Mouse (Mus musculus): ENCODE results near the gene Rbm46. TPM values are rescaled to one million over a fixed set of nuclear protein-coding genes. Genes with fewer than 3 reads are reported as not detected.

Gene Rbm46
- not detected in 2 replicates for polyA plus RNA-seq (2012; ENCODE audit: insufficient read depth, insufficient read length, low replicate concordance, missing spikeins)

GRCm38 (mm10) chr3:82876372-82876739 lies at the start of gene Rbm46:
TSS of gene Rbm46 (minus strand) at chr3:82876483.
- Histone ChIP-seq H3K27ac (ENCODE audit: insufficient read depth, low read depth, low read length) (no peak within 1 kb of the TSS), H3K4me3 (ENCODE audit: insufficient read depth, low read depth, low read length) (peak within 1 kb of the TSS; percentile 24), H3K4me1 (ENCODE audit: control insufficient read depth, insufficient read depth, low read length) (peaks cover 8% of the 10 kb centered on the region; the same call in 1 of the 2 replicates)
- 27% methylated on average over 36 of the region's 36 CpGs for WGBS
- TF ChIP-seq CTCF (IDR thresholded peaks at IDR 0.05; ENCODE audit: insufficient read depth, low read depth, low read length): no peak
- no peak for TF ChIP-seq POLR2A (IDR thresholded peaks at IDR 0.05; ENCODE audit: insufficient read depth, low read depth, low read length)

- Histone ChIP-seq H3K27ac (ENCODE audit: insufficient read depth, low read depth, low read length) (no peak overlapping the region), H3K4me1 (ENCODE audit: control insufficient read depth, insufficient read depth, low read length) (no peaks in the 10 kb centered on the region), H3K4me3 (ENCODE audit: insufficient read depth, low read depth, low read length) (no peak overlapping the region)
- TF ChIP-seq POLR2A (IDR thresholded peaks at IDR 0.05; ENCODE audit: insufficient read depth, low read depth, low read length) (no peak), CTCF (IDR thresholded peaks at IDR 0.05; ENCODE audit: insufficient read depth, low read depth, low read length) (no peak)
- 58% methylated on average over 1 of the region's 1 CpGs for whole genome bisulfite sequencing
Measured at GRCm38 (mm10) chr3:82915632-82916031, 39.3 kb upstream of the Rbm46 start.

GRCm38 (mm10) chr3:82908671-82909070 lies 32.4 kb upstream of the Rbm46 start:
- no peak overlapping the region for H3K4me3 ChIP-seq (ENCODE audit: insufficient read depth, low read depth, low read length)
- 91% methylated on average over 2 of the region's 2 CpGs for WGBS
- peaks cover 10% of the 10 kb centered on the region for H3K4me1 ChIP-seq (ENCODE audit: control insufficient read depth, insufficient read depth, low read length)
- no peak for TF ChIP-seq CTCF (IDR thresholded peaks at IDR 0.05; ENCODE audit: insufficient read depth, low read depth, low read length)
- TF ChIP-seq POLR2A (IDR thresholded peaks at IDR 0.05; ENCODE audit: insufficient read depth, low read depth, low read length): no peak
- no peak overlapping the region for H3K27ac ChIP-seq (ENCODE audit: insufficient read depth, low read depth, low read length)

GRCm38 (mm10) chr3:82904211-82904908 lies 28.1 kb upstream of the Rbm46 start:
- H3K4me1 ChIP-seq (ENCODE audit: control insufficient read depth, insufficient read depth, low read length): peaks cover 15% of the 10 kb centered on the region
- peak overlapping the region; percentile 42 for H3K4me3 ChIP-seq (ENCODE audit: insufficient read depth, low read depth, low read length)
- no peak for TF ChIP-seq POLR2A (IDR thresholded peaks at IDR 0.05; ENCODE audit: insufficient read depth, low read depth, low read length)
- no peak for TF ChIP-seq CTCF (IDR thresholded peaks at IDR 0.05; ENCODE audit: insufficient read depth, low read depth, low read length)
- H3K27ac ChIP-seq (ENCODE audit: insufficient read depth, low read depth, low read length): no peak overlapping the region
- WGBS: 3% methylated on average over 31 of the region's 31 CpGs

- peaks cover 15% of the 10 kb centered on the region for H3K4me1 ChIP-seq (ENCODE audit: control insufficient read depth, insufficient read depth, low read length)
- H3K27ac ChIP-seq (ENCODE audit: insufficient read depth, low read depth, low read length): no peak within 1 kb of the TSS
- H3K4me3 ChIP-seq (ENCODE audit: insufficient read depth, low read depth, low read length): peak within 1 kb of the TSS; percentile 42
- WGBS: 1% methylated on average over 35 of the region's 35 CpGs
- TF ChIP-seq CTCF (IDR thresholded peaks at IDR 0.05; ENCODE audit: insufficient read depth, low read depth, low read length) (no peak), POLR2A (IDR thresholded peaks at IDR 0.05; ENCODE audit: insufficient read depth, low read depth, low read length) (no peak)
Measured at GRCm38 (mm10) chr3:82903613-82904205, 27.4 kb upstream of the Rbm46 start, which contains the start of gene Lrat. TSS of gene Lrat (minus strand) at chr3:82903973.

- H3K4me1 ChIP-seq (ENCODE audit: control insufficient read depth, insufficient read depth, low read length): peaks cover 15% of the 10 kb centered on the region
- TF ChIP-seq POLR2A (IDR thresholded peaks at IDR 0.05; ENCODE audit: insufficient read depth, low read depth, low read length) (no peak), CTCF (IDR thresholded peaks at IDR 0.05; ENCODE audit: insufficient read depth, low read depth, low read length) (no peak)
- WGBS: 28% methylated on average over 20 of the region's 20 CpGs
- H3K4me3 ChIP-seq (ENCODE audit: insufficient read depth, low read depth, low read length): no peak overlapping the region
- H3K27ac ChIP-seq (ENCODE audit: insufficient read depth, low read depth, low read length): no peak overlapping the region
Measured at GRCm38 (mm10) chr3:82902757-82903612, 26.7 kb upstream of the Rbm46 start.

GRCm38 (mm10) chr3:82888842-82889241 lies 12.6 kb upstream of the Rbm46 start:
- no peak for TF ChIP-seq POLR2A (IDR thresholded peaks at IDR 0.05; ENCODE audit: insufficient read depth, low read depth, low read length)
- TF ChIP-seq CTCF (IDR thresholded peaks at IDR 0.05; ENCODE audit: insufficient read depth, low read depth, low read length): no peak

GRCm38 (mm10) chr3:82877258-82877657 lies 975 bp upstream of the Rbm46 start:
- WGBS: 2% methylated on average over 4 of the region's 4 CpGs

More at GRCm38 (mm10) chr3:82888842-82889241, 12.6 kb upstream of the Rbm46 start:
- Histone ChIP-seq H3K27ac (ENCODE audit: insufficient read depth, low read depth, low read length) (no peak overlapping the region), H3K4me1 (ENCODE audit: control insufficient read depth, insufficient read depth, low read length) (no peaks in the 10 kb centered on the region), H3K4me3 (ENCODE audit: insufficient read depth, low read depth, low read length) (no peak overlapping the region)
- WGBS: 41% methylated on average over 2 of the region's 2 CpGs

More at GRCm38 (mm10) chr3:82877258-82877657, 975 bp upstream of the Rbm46 start:
- TF ChIP-seq POLR2A (IDR thresholded peaks at IDR 0.05; ENCODE audit: insufficient read depth, low read depth, low read length) (no peak), CTCF (IDR thresholded peaks at IDR 0.05; ENCODE audit: insufficient read depth, low read depth, low read length) (no peak)
- no peak overlapping the region for H3K27ac ChIP-seq (ENCODE audit: insufficient read depth, low read depth, low read length)
- H3K4me3 ChIP-seq (ENCODE audit: insufficient read depth, low read depth, low read length): no peak overlapping the region
- H3K4me1 ChIP-seq (ENCODE audit: control insufficient read depth, insufficient read depth, low read length): peaks cover 8% of the 10 kb centered on the region; the same call in 1 of the 2 replicates

Measured in olfactory bulb, adult 2 months (tissue).